Mouse (Mus musculus): ENCODE measurements around the gene Syt17. TPM values are rescaled to one million over a fixed set of nuclear protein-coding genes. Genes with fewer than 3 reads are reported as not detected.
"Not testable (repeated sequence)": the region's sequence is repeated elsewhere in the genome, so short reads cannot be mapped to it uniquely, and the experiment has no call there.

The Syt17 gene
- polyA plus RNA-seq, 2 experiments: 0.13 TPM

- WGBS (ENCODE audit: insufficient replicate concordance): 45% methylated on average over 1 of the region's 1 CpGs
- Histone ChIP-seq H3K9ac (replicated peaks) (no peak overlapping the region), H3K4me3 (ENCODE audit: insufficient read depth in 1 of 2, low read depth in 2 of 2, low read length in 2 of 2) (no peak overlapping the region), H3K4me1 (replicated peaks; ENCODE audit: control insufficient read depth in 2 of 2, insufficient read depth in 2 of 2, low read length in 1 of 2) (no peaks in the 10 kb centered on the region), H3K27me3 (ENCODE audit: control insufficient read depth, insufficient read depth, low read length) (no peaks in the 10 kb centered on the region), H3K9me3 (ENCODE audit: control insufficient read depth, low read length) (no peaks in the 10 kb centered on the region), H3K4me2 (ENCODE audit: low read depth) (no peak overlapping the region), H3K27ac (no peak overlapping the region), H3K36me3 (replicated peaks; ENCODE audit: control insufficient read depth, insufficient read depth, low read depth) (no peaks in the 10 kb centered on the region)
- DNase-seq (ENCODE audit: low read depth in 3 of 3, low spot score in 3 of 3) (no peak), ATAC-seq (ENCODE audit: insufficient read depth) (no peak)
- no peak for TF ChIP-seq CTCF (IDR thresholded peaks at IDR 0.05; ENCODE audit: low read depth)
- TF ChIP-seq EP300 (IDR thresholded peaks at IDR 0.05; ENCODE audit: low read depth): no peak
Observed at GRCm38 (mm10) chr7:118362931-118363330, 85.1 kb downstream of the Syt17 start.

- Histone ChIP-seq H3K4me1 (replicated peaks; ENCODE audit: control insufficient read depth in 2 of 2, insufficient read depth in 2 of 2, low read length in 1 of 2) (no peaks in the 10 kb centered on the region), H3K4me3 (ENCODE audit: insufficient read depth in 1 of 2, low read depth in 2 of 2, low read length in 2 of 2) (no peak overlapping the region), H3K9me3 (ENCODE audit: control insufficient read depth, low read length) (no peaks in the 10 kb centered on the region), H3K9ac (replicated peaks) (no peak overlapping the region), H3K4me2 (ENCODE audit: low read depth) (no peak overlapping the region), H3K36me3 (replicated peaks; ENCODE audit: control insufficient read depth, insufficient read depth, low read depth) (no peaks in the 10 kb centered on the region), H3K27me3 (ENCODE audit: control insufficient read depth, insufficient read depth, low read length) (no peaks in the 10 kb centered on the region), H3K27ac (no peak overlapping the region)
- DNase-seq (ENCODE audit: low read depth in 3 of 3, low spot score in 3 of 3) (no peak), ATAC-seq (ENCODE audit: insufficient read depth) (no peak)
- 36% methylated on average over 3 of the region's 3 CpGs for WGBS (ENCODE audit: insufficient replicate concordance)
- no peak for TF ChIP-seq CTCF (IDR thresholded peaks at IDR 0.05; ENCODE audit: low read depth)
- TF ChIP-seq EP300 (IDR thresholded peaks at IDR 0.05; ENCODE audit: low read depth): no peak
Observed at GRCm38 (mm10) chr7:118362258-118362657, 85.8 kb downstream of the Syt17 start.

DNA sequence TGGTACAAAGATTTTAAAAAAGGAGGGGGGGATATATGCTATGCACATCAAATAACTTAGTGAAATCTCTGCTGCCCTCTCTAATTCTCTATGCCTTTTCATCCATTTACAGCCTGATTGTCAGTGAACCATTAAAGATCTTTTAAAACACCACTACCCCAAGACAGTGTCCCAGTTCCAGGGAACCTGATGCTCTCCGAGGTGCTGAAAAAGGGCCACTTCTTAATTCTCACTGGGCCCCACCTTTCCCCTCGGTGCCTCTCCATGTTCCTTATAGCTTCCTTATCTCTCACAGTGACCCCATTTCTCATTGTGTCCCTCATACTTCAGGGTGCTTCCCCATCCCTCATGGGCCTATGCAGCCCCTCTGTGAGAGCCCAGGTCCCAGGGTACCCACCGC, 89.0 kb downstream of the Syt17 start:
- no peaks in the 10 kb centered on the region for H3K36me3 ChIP-seq (replicated peaks; ENCODE audit: control insufficient read depth, insufficient read depth, low read depth)
- 34% methylated on average over 3 of the region's 3 CpGs for WGBS (ENCODE audit: insufficient replicate concordance)
- DNase-seq (ENCODE audit: low read depth in 3 of 3, low spot score in 3 of 3) (no peak), ATAC-seq (ENCODE audit: insufficient read depth) (no peak)
- H3K4me2 ChIP-seq (ENCODE audit: low read depth): no peak overlapping the region
- no peaks in the 10 kb centered on the region for H3K27me3 ChIP-seq (ENCODE audit: control insufficient read depth, insufficient read depth, low read length)
- H3K4me3 ChIP-seq (ENCODE audit: insufficient read depth in 1 of 2, low read depth in 2 of 2, low read length in 2 of 2): no peak overlapping the region
- no peaks in the 10 kb centered on the region for H3K4me1 ChIP-seq (replicated peaks; ENCODE audit: control insufficient read depth in 2 of 2, insufficient read depth in 2 of 2, low read length in 1 of 2)
- no peak overlapping the region for H3K9ac ChIP-seq (replicated peaks)
- TF ChIP-seq EP300 (IDR thresholded peaks at IDR 0.05; ENCODE audit: low read depth) (no peak), CTCF (IDR thresholded peaks at IDR 0.05; ENCODE audit: low read depth) (no peak)
- H3K27ac ChIP-seq: no peak overlapping the region
- no peaks in the 10 kb centered on the region for H3K9me3 ChIP-seq (ENCODE audit: control insufficient read depth, low read length)

DNA sequence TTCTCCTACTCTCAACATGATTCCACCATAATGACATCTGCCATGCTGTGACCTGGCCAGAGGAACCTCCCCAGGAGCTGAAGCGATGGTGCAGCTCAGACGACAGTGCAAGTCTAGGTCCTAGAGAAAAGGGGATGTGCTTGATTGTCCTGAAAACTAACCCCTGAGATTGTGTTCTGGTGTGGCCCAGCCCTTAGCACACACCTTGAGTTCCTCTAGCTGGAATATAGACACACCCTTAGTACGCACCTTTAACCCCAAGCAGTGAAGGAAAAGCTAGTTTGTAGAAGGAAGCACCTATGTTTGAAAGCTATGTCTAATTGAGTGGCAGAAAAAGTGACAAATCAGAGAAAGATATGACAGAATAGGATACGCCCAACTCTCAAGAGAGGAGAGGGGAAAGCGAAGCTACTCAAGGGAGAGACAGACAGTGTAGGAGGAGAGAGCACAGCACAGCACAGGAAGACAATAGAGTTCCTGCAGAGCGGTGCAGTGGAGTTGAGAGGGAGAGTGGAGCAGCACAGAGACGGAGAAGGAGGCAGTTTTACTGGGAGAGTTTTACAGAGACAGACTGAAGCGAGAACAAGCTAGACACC, 91.5 kb downstream of the Syt17 start:
- not testable (repeated sequence) for DNase-seq (ENCODE audit: low read depth in 3 of 3, low spot score in 3 of 3); H3K9me3 ChIP-seq (ENCODE audit: control insufficient read depth, low read length); H3K9ac ChIP-seq (replicated peaks); H3K4me2 ChIP-seq (ENCODE audit: low read depth); H3K36me3 ChIP-seq (replicated peaks; ENCODE audit: control insufficient read depth, insufficient read depth, low read depth); H3K27me3 ChIP-seq (ENCODE audit: control insufficient read depth, insufficient read depth, low read length); H3K4me3 ChIP-seq (ENCODE audit: insufficient read depth in 1 of 2, low read depth in 2 of 2, low read length in 2 of 2); H3K27ac ChIP-seq; H3K4me1 ChIP-seq (replicated peaks; ENCODE audit: control insufficient read depth in 2 of 2, insufficient read depth in 2 of 2, low read length in 1 of 2); ATAC-seq (ENCODE audit: insufficient read depth)
- WGBS (ENCODE audit: insufficient replicate concordance): 57% methylated on average over 8 of the region's 8 CpGs

DNA sequence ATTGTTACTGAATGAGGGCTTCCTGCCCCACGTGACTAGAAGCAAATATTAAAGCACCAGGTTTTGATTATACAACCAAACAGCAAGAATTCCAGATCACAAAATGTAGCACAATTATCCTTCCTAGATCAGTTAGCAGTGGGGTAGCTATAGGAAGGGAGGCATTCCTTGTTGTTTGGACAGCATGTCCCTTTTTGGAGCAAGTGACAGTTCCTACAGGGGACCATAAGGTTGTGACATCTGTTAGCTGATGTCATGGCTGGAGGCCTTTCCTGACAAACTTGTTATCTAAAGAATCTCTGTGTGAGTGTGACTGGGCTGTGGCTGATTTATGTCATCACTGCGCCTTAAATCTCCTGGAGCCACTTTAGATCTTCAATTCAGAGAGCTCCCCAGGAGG, 97.2 kb downstream of the Syt17 start:
- no peaks in the 10 kb centered on the region for H3K4me1 ChIP-seq (replicated peaks; ENCODE audit: control insufficient read depth in 2 of 2, insufficient read depth in 2 of 2, low read length in 1 of 2)
- ATAC-seq (ENCODE audit: insufficient read depth) (no peak), DNase-seq (ENCODE audit: low read depth in 3 of 3, low spot score in 3 of 3) (no peak)
- H3K27me3 ChIP-seq (ENCODE audit: control insufficient read depth, insufficient read depth, low read length): no peaks in the 10 kb centered on the region
- no peak overlapping the region for H3K4me3 ChIP-seq (ENCODE audit: insufficient read depth in 1 of 2, low read depth in 2 of 2, low read length in 2 of 2)
- TF ChIP-seq CTCF (IDR thresholded peaks at IDR 0.05; ENCODE audit: low read depth): no peak
- no peak for TF ChIP-seq EP300 (IDR thresholded peaks at IDR 0.05; ENCODE audit: low read depth)
- 59% methylated on average over 2 of the region's 2 CpGs for WGBS (ENCODE audit: insufficient replicate concordance)
- no peak overlapping the region for H3K27ac ChIP-seq
- H3K9ac ChIP-seq (replicated peaks): no peak overlapping the region
- no peak overlapping the region for H3K4me2 ChIP-seq (ENCODE audit: low read depth)
- no peaks in the 10 kb centered on the region for H3K9me3 ChIP-seq (ENCODE audit: control insufficient read depth, low read length)
- H3K36me3 ChIP-seq (replicated peaks; ENCODE audit: control insufficient read depth, insufficient read depth, low read depth): no peaks in the 10 kb centered on the region
